Mouse (Mus musculus): ENCODE data around the gene Lypla2. TPM values are rescaled to one million over a fixed set of nuclear protein-coding genes. Genes with fewer than 3 reads are reported as not detected.
A peak's percentile ranks its signal among the peaks of the same experiment; 100 is the strongest.

Lypla2 gene
- polyA plus RNA-seq, 1 experiment from 2014 or later: 223 TPM

- WGBS: 87% methylated on average over 9 of the region's 9 CpGs
Measured at GRCm38 (mm10) chr4:135955886-135956285, 16.5 kb downstream of the Lypla2 start.

GRCm38 (mm10) chr4:135954241-135954640 lies 18.2 kb downstream of the Lypla2 start:
- Histone ChIP-seq H3K4me3 (no peak overlapping the region), H3K27me3 (ENCODE audit: insufficient read depth, poor library complexity, severe bottlenecking) (no peaks in the 10 kb centered on the region), H3K9me3 (peaks cover 4% of the 10 kb centered on the region; the same call in 1 of the 2 replicates), H3K36me3 (peaks cover 66% of the 10 kb centered on the region), H3K4me1 (replicated peaks) (0 out of 2 replicates have a peak, but pooled peaks cover 5% of the 10 kb centered on the region), H3K27ac (no peak overlapping the region)
- peak; percentile 77 for DNase-seq (ENCODE audit: low spot score)
- WGBS: 19% methylated on average over 2 of the region's 2 CpGs

More at GRCm38 (mm10) chr4:135955886-135956285, 16.5 kb downstream of the Lypla2 start:
- Histone ChIP-seq H3K27me3 (ENCODE audit: insufficient read depth, poor library complexity, severe bottlenecking) (no peaks in the 10 kb centered on the region), H3K27ac (no peak overlapping the region), H3K4me1 (replicated peaks) (no peaks in the 10 kb centered on the region), H3K9me3 (peaks cover 4% of the 10 kb centered on the region; the same call in 1 of the 2 replicates), H3K36me3 (peaks cover 74% of the 10 kb centered on the region), H3K4me3 (no peak overlapping the region)
- no peak for DNase-seq (ENCODE audit: low spot score)

DNA sequence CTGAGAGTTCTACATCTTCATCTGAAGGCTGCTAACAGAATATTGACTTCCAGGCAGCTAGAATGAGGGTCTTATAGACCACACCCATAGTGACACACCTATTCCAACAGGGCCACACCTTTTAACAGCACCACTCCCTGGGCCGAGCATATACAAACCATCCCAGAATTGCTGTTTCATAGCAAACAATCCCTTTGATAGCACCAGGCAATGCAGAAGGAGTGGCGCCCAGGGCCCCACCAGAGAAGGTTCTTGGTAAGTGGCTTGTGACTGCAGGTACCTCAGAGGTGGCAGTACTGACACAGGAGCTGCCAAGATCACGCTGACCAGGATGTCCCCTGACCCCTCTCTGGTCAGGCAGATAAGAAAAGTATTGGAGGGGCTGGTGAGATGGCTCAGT lies 19.2 kb downstream of the Lypla2 start:
- H3K36me3 ChIP-seq: peaks cover 55% of the 10 kb centered on the region
- DNase-seq (ENCODE audit: low spot score): no peak
- peaks cover 4% of the 10 kb centered on the region; the same call in 1 of the 2 replicates for H3K9me3 ChIP-seq
- no peak overlapping the region for H3K27ac ChIP-seq
- H3K4me3 ChIP-seq: no peak overlapping the region
- H3K27me3 ChIP-seq (ENCODE audit: insufficient read depth, poor library complexity, severe bottlenecking): no peaks in the 10 kb centered on the region
- H3K4me1 ChIP-seq (replicated peaks): peaks cover 5% of the 10 kb centered on the region; the same call in 1 of the 2 replicates
- WGBS: 87% methylated on average over 3 of the region's 3 CpGs

DNA sequence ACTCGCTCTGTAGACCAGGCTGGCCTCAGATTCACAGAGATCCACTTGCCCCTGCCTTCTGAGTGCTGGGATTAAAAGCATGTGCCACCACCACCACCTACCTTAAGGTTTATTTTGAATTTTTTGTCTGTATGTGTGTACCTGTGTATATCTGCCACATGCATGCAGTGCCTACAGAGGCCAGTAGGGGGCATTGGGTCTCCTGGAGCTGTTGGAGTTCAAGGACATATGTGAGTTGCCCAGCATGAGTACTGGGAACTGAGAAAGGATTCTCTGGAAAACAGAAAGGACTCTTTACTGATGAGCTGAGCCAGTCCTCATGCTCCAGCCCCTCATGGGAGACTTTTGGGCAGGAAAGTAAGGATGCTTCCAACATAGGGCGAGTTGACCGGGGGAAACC lies 20.9 kb downstream of the Lypla2 start:
- WGBS: 96% methylated on average over 3 of the region's 3 CpGs
- DNase-seq (ENCODE audit: low spot score): no peak
- H3K27me3 ChIP-seq (ENCODE audit: insufficient read depth, poor library complexity, severe bottlenecking): no peaks in the 10 kb centered on the region
- H3K27ac ChIP-seq: no peak overlapping the region
- peaks cover 44% of the 10 kb centered on the region for H3K36me3 ChIP-seq
- H3K4me1 ChIP-seq (replicated peaks): peaks cover 12% of the 10 kb centered on the region; the same call in 1 of the 2 replicates
- no peak overlapping the region for H3K4me3 ChIP-seq
- H3K9me3 ChIP-seq: peaks cover 4% of the 10 kb centered on the region; the same call in 1 of the 2 replicates

DNA sequence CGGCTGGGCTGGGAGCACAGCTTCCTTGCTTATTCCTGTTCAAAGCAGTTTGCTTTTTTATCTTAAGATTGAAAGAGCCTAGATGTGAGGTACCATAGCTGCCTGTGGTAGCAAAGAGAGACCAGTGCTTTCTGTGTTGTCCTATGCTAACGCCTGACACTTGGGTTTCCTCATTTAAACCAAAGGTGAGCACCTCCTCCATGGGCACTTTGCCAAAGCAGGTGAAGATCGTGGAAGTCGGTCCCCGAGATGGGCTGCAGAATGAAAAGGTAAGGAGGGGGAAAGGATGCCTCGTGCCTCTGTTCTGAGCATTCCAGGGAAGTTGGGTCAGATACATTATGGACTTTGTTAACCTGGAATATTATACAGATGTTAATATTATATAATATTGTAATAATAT lies 22.1 kb downstream of the Lypla2 start:
- Histone ChIP-seq H3K27me3 (ENCODE audit: insufficient read depth, poor library complexity, severe bottlenecking) (no peaks in the 10 kb centered on the region), H3K36me3 (peaks cover 33% of the 10 kb centered on the region), H3K4me3 (no peak overlapping the region), H3K27ac (no peak overlapping the region), H3K9me3 (peaks cover 4% of the 10 kb centered on the region; the same call in 1 of the 2 replicates), H3K4me1 (replicated peaks) (peaks cover 22% of the 10 kb centered on the region)
- whole genome bisulfite sequencing: 93% methylated on average over 6 of the region's 6 CpGs
- DNase-seq (ENCODE audit: low spot score): no peak

- 0 out of 2 replicates have a peak overlapping the region, but pooled peaks have one; percentile 45 for H3K27ac ChIP-seq
- DNase-seq (ENCODE audit: low spot score): no peak
- WGBS: 69% methylated on average over 6 of the region's 6 CpGs
Measured at GRCm38 (mm10) chr4:135949911-135950310, 22.5 kb downstream of the Lypla2 start.

DNA sequence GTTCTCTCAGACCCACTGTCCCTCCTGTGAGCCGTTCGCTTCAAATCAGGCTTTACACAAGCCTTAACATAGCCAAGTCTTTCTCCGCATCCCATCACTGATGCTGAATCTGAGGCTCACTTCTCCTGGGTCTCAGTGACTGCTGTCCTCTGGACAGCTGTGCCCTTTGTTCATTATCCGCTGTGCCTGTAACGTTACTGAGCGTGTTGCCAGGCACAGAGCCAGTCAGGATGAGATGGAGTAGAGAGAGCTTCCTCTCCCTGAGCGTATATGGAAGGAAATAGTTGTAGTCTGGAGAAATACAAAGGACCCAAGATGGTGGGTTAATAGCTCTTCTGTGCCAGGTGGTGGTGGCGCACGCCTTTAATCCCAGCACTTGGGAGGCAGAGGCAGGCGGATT lies 23.0 kb downstream of the Lypla2 start:
- Histone ChIP-seq H3K4me3 (no peak overlapping the region), H3K27ac (no peak overlapping the region), H3K9me3 (peaks cover 4% of the 10 kb centered on the region; the same call in 1 of the 2 replicates), H3K27me3 (ENCODE audit: insufficient read depth, poor library complexity, severe bottlenecking) (no peaks in the 10 kb centered on the region), H3K4me1 (replicated peaks) (peaks cover 22% of the 10 kb centered on the region), H3K36me3 (peaks cover 30% of the 10 kb centered on the region)
- DNase-seq (ENCODE audit: low spot score): no peak
- 89% methylated on average over 10 of the region's 10 CpGs for WGBS

More at GRCm38 (mm10) chr4:135949911-135950310, 22.5 kb downstream of the Lypla2 start:
- peaks cover 4% of the 10 kb centered on the region; the same call in 1 of the 2 replicates for H3K9me3 ChIP-seq
- H3K27me3 ChIP-seq (ENCODE audit: insufficient read depth, poor library complexity, severe bottlenecking): no peaks in the 10 kb centered on the region
- H3K4me3 ChIP-seq: no peak overlapping the region
- peaks cover 22% of the 10 kb centered on the region for H3K4me1 ChIP-seq (replicated peaks)
- H3K36me3 ChIP-seq: peaks cover 31% of the 10 kb centered on the region

GRCm38 (mm10) chr4:135948142-135948541 lies 24.3 kb downstream of the Lypla2 start:
- Histone ChIP-seq H3K27me3 (ENCODE audit: insufficient read depth, poor library complexity, severe bottlenecking) (no peaks in the 10 kb centered on the region), H3K4me3 (no peak overlapping the region), H3K4me1 (replicated peaks) (peaks cover 25% of the 10 kb centered on the region), H3K36me3 (peaks cover 24% of the 10 kb centered on the region), H3K9me3 (peaks cover 4% of the 10 kb centered on the region; the same call in 1 of the 2 replicates), H3K27ac (no peak overlapping the region)
- 94% methylated on average over 8 of the region's 8 CpGs for WGBS
- no peak for DNase-seq (ENCODE audit: low spot score)

GRCm38 (mm10) chr4:135946659-135947301 lies 25.6 kb downstream of the Lypla2 start:
- peaks cover 25% of the 10 kb centered on the region for H3K4me1 ChIP-seq (replicated peaks)
- peak overlapping the region; percentile 93 for H3K4me3 ChIP-seq
- no peak for DNase-seq (ENCODE audit: low spot score)
- no peaks in the 10 kb centered on the region for H3K27me3 ChIP-seq (ENCODE audit: insufficient read depth, poor library complexity, severe bottlenecking)
- H3K27ac ChIP-seq: peak overlapping the region; percentile 85
- 2% methylated on average over 28 of the region's 28 CpGs for WGBS
- H3K9me3 ChIP-seq: 0 out of 2 replicates have a peak, but pooled peaks cover 4% of the 10 kb centered on the region
- H3K36me3 ChIP-seq: peaks cover 15% of the 10 kb centered on the region

DNA sequence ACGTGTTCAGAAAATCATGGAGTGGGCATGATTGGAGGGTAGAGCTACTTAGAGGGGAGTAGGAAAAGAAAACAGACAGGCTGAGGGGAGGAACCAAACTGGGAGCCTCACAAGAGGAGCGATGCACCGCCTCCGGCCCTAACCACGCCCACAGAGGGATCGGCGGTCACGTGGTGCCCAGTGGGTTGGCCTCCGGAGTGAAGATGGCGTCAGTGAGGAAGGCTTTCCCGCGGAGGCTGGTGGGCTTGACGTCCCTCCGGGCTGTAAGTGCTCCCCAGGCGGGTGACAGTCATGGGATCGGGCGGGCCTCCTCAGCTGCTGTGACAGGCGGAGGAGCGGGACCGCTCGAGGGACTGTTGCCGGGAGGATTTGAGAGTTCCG lies 26.2 kb downstream of the Lypla2 start, which contains the start of gene Hmgcl:
Gene Hmgcl, plus strand, starts transcription at position 171 of the 381 bp plus-strand sequence.
- peak; percentile 91 for DNase-seq (ENCODE audit: low spot score)
- under 1% methylated on average over 23 of the region's 23 CpGs for WGBS
- no peaks in the 10 kb centered on the region for H3K27me3 ChIP-seq (ENCODE audit: insufficient read depth, poor library complexity, severe bottlenecking)
- peaks cover 25% of the 10 kb centered on the region for H3K4me1 ChIP-seq (replicated peaks)
- H3K36me3 ChIP-seq: peaks cover 14% of the 10 kb centered on the region
- 0 out of 2 replicates have a peak, but pooled peaks cover under 1% of the 10 kb centered on the region for H3K9me3 ChIP-seq
- peak within 1 kb of the TSS; percentile 93 for H3K4me3 ChIP-seq
- H3K27ac ChIP-seq: peak within 1 kb of the TSS; percentile 85

DNA sequence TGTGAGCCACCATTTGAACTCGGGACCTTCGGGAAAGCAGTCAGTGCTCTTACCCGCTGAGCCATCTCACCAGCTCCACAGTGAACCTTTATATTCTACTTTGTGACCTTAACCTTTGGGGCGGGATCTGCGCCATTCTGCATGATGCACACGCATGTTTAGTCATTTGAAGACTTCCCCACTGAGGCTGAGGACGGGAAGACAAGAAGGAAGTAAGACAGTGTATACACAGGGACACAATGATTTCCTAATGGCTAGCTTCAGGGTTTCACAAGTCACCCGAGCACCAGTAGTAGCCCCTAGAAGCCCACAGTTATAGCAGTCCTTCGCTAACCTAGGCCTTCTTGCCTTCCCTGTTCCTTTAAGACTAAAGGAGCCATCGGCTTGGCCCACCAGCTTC lies 26.7 kb downstream of the Lypla2 start:
- Histone ChIP-seq H3K36me3 (peaks cover 14% of the 10 kb centered on the region), H3K4me3 (peak overlapping the region; percentile 93), H3K27me3 (ENCODE audit: insufficient read depth, poor library complexity, severe bottlenecking) (no peaks in the 10 kb centered on the region), H3K4me1 (replicated peaks) (peaks cover 25% of the 10 kb centered on the region), H3K9me3 (0 out of 2 replicates have a peak, but pooled peaks cover 4% of the 10 kb centered on the region), H3K27ac (peak overlapping the region; percentile 85)
- DNase-seq (ENCODE audit: low spot score): no peak
- WGBS: 77% methylated on average over 10 of the region's 10 CpGs

GRCm38 (mm10) chr4:135943389-135943788 lies 29.0 kb downstream of the Lypla2 start:
- Histone ChIP-seq H3K4me3 (no peak overlapping the region; the same call in 1 of the 2 replicates), H3K9me3 (0 out of 2 replicates have a peak, but pooled peaks cover 6% of the 10 kb centered on the region), H3K4me1 (replicated peaks) (peaks cover 20% of the 10 kb centered on the region), H3K27ac (no peak overlapping the region; the same call in 1 of the 2 replicates), H3K27me3 (ENCODE audit: insufficient read depth, poor library complexity, severe bottlenecking) (no peaks in the 10 kb centered on the region), H3K36me3 (peaks cover 33% of the 10 kb centered on the region)
- WGBS: 70% methylated on average over 4 of the region's 4 CpGs
- no peak for DNase-seq (ENCODE audit: low spot score)

DNA sequence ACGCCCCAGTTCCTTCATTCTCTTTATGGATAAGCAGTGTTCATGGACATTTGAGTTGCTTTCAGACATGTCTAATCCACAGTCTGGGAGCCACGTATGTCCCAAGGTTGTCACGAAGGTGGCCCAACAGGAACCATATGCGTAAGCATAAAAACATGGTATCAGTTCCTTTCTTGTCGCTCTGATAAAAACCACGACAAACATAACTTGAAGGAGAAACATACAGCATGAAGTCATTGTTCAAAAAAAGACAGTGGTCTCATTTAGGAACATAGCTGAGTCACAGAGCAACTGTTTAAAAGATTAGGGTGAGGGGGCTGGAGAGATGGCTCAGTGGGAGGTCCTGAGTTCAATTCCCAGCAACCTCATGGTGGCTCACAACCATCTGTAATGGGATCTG lies 30.2 kb downstream of the Lypla2 start:
- 0 out of 2 replicates have a peak, but pooled peaks cover 6% of the 10 kb centered on the region for H3K9me3 ChIP-seq
- H3K4me3 ChIP-seq: no peak overlapping the region
- no peak for DNase-seq (ENCODE audit: low spot score)
- WGBS: 89% methylated on average over 6 of the region's 6 CpGs
- no peak overlapping the region for H3K27ac ChIP-seq
- H3K4me1 ChIP-seq (replicated peaks): peaks cover 19% of the 10 kb centered on the region
- no peaks in the 10 kb centered on the region for H3K27me3 ChIP-seq (ENCODE audit: insufficient read depth, poor library complexity, severe bottlenecking)
- peaks cover 37% of the 10 kb centered on the region for H3K36me3 ChIP-seq
